Mouse (Mus musculus): ENCODE measurements around the gene Gna11. TPM values are rescaled to one million over a fixed set of nuclear protein-coding genes. Genes with fewer than 3 reads are reported as not detected.
A peak's percentile ranks its signal among the peaks of the same experiment; 100 is the strongest.

Gna11 gene
- total and polyA plus RNA-seq, 3 experiments: 46.6 to 68.0 (median 53.5) TPM

- intact Hi-C loops (cut with DNase I): no loop called here
- WGBS: 22% methylated on average over 9 of the region's 9 CpGs
- peaks cover 8% of the 10 kb centered on the region for H3K4me1 ChIP-seq (ENCODE audit: control insufficient read depth, insufficient read depth, low read length)
- DNase-seq: peak in 1 of 2 experiments; percentile 57
- H3K9ac ChIP-seq (ENCODE audit: low read depth, low read length): peak within 1 kb of the TSS; percentile 16; the same call in 1 of the 2 replicates
- no peaks in the 10 kb centered on the region for H3K79me2 ChIP-seq (replicated peaks; ENCODE audit: control insufficient read depth, insufficient read depth, low read length)
- H3K36me3 ChIP-seq (ENCODE audit: control insufficient read depth, insufficient read depth, low read length): no peaks in the 10 kb centered on the region
- no peaks in the 10 kb centered on the region for H3K27me3 ChIP-seq (ENCODE audit: control insufficient read depth, insufficient read depth, low read length)
- peak within 1 kb of the TSS; percentile 66 for H3K27ac ChIP-seq
- H3K4me3 ChIP-seq: peak within 1 kb of the TSS; percentile 16; the same call in 1 of the 2 replicates
- TF ChIP-seq POLR2A (IDR thresholded peaks at IDR 0.05; ENCODE audit: insufficient read depth, low read depth, low read length) (0 out of 2 replicates have a peak, but pooled peaks have one; percentile 13), CTCF (IDR thresholded peaks at IDR 0.05) (no peak), EP300 (IDR thresholded peaks at IDR 0.05; ENCODE audit: insufficient read depth, low read depth, low read length) (0 out of 2 replicates have a peak, but pooled peaks have one; percentile 14)
Measured at GRCm38 (mm10) chr10:81524051-81524605, 20.9 kb downstream of the Gna11 start, which contains the start of gene Gna15. Gna15 (minus strand) TSS chr10:81524225.

- Histone ChIP-seq H3K27me3 (ENCODE audit: control insufficient read depth, insufficient read depth, low read length) (no peaks in the 10 kb centered on the region), H3K36me3 (ENCODE audit: control insufficient read depth, insufficient read depth, low read length) (no peaks in the 10 kb centered on the region), H3K4me3 (no peak overlapping the region; the same call in 1 of the 2 replicates), H3K79me2 (replicated peaks; ENCODE audit: control insufficient read depth, insufficient read depth, low read length) (no peaks in the 10 kb centered on the region), H3K4me1 (ENCODE audit: control insufficient read depth, insufficient read depth, low read length) (peaks cover 8% of the 10 kb centered on the region), H3K27ac (peak overlapping the region; percentile 66), H3K9ac (ENCODE audit: low read depth, low read length) (peak overlapping the region; percentile 16; the same call in 1 of the 2 replicates)
- no peak for TF ChIP-seq CTCF (IDR thresholded peaks at IDR 0.05)
- no peak for TF ChIP-seq EP300 (IDR thresholded peaks at IDR 0.05; ENCODE audit: insufficient read depth, low read depth, low read length)
- no peak for TF ChIP-seq POLR2A (IDR thresholded peaks at IDR 0.05; ENCODE audit: insufficient read depth, low read depth, low read length)
- DNase-seq: peak in 1 of 2 experiments; percentile 15
- intact Hi-C loops (cut with DNase I): no loop called here
- 21% methylated on average over 19 of the region's 19 CpGs for WGBS
Measured at GRCm38 (mm10) chr10:81523570-81523969, 21.4 kb downstream of the Gna11 start.

GRCm38 (mm10) chr10:81523142-81523541 is 21.8 kb downstream of the Gna11 start:
- Histone ChIP-seq H3K4me3 (no peak overlapping the region), H3K4me1 (ENCODE audit: control insufficient read depth, insufficient read depth, low read length) (peaks cover 8% of the 10 kb centered on the region), H3K36me3 (ENCODE audit: control insufficient read depth, insufficient read depth, low read length) (no peaks in the 10 kb centered on the region), H3K27me3 (ENCODE audit: control insufficient read depth, insufficient read depth, low read length) (no peaks in the 10 kb centered on the region), H3K79me2 (replicated peaks; ENCODE audit: control insufficient read depth, insufficient read depth, low read length) (no peaks in the 10 kb centered on the region), H3K27ac (no peak overlapping the region), H3K9ac (ENCODE audit: low read depth, low read length) (no peak overlapping the region)
- DNase-seq: no peak
- intact Hi-C loops (cut with DNase I): no loop called here
- no peak for TF ChIP-seq EP300 (IDR thresholded peaks at IDR 0.05; ENCODE audit: insufficient read depth, low read depth, low read length)
- no peak for TF ChIP-seq POLR2A (IDR thresholded peaks at IDR 0.05; ENCODE audit: insufficient read depth, low read depth, low read length)
- no peak for TF ChIP-seq CTCF (IDR thresholded peaks at IDR 0.05)
- WGBS: 54% methylated on average over 6 of the region's 6 CpGs

- Histone ChIP-seq H3K4me3 (no peak overlapping the region), H3K4me1 (ENCODE audit: control insufficient read depth, insufficient read depth, low read length) (peaks cover 7% of the 10 kb centered on the region), H3K27ac (peak overlapping the region; percentile 58), H3K9ac (ENCODE audit: low read depth, low read length) (no peak overlapping the region), H3K36me3 (ENCODE audit: control insufficient read depth, insufficient read depth, low read length) (no peaks in the 10 kb centered on the region), H3K27me3 (ENCODE audit: control insufficient read depth, insufficient read depth, low read length) (no peaks in the 10 kb centered on the region), H3K79me2 (replicated peaks; ENCODE audit: control insufficient read depth, insufficient read depth, low read length) (no peaks in the 10 kb centered on the region)
- no peak for DNase-seq
- 34% methylated on average over 3 of the region's 3 CpGs for WGBS
- TF ChIP-seq CTCF (IDR thresholded peaks at IDR 0.05) (no peak), EP300 (IDR thresholded peaks at IDR 0.05; ENCODE audit: insufficient read depth, low read depth, low read length) (no peak), POLR2A (IDR thresholded peaks at IDR 0.05; ENCODE audit: insufficient read depth, low read depth, low read length) (no peak)
- intact Hi-C loops (cut with DNase I): loop anchor here (5.0 kb wide), 1 partner anchor 32 kb away; no protein-coding TSS in a partner anchor
Measured at GRCm38 (mm10) chr10:81519978-81520365, 25.0 kb downstream of the Gna11 start.

GRCm38 (mm10) chr10:81519227-81519977 is 25.6 kb downstream of the Gna11 start:
- Histone ChIP-seq H3K4me1 (ENCODE audit: control insufficient read depth, insufficient read depth, low read length) (peaks cover 6% of the 10 kb centered on the region), H3K4me3 (no peak overlapping the region), H3K27ac (peak overlapping the region; percentile 58), H3K79me2 (replicated peaks; ENCODE audit: control insufficient read depth, insufficient read depth, low read length) (no peaks in the 10 kb centered on the region), H3K27me3 (ENCODE audit: control insufficient read depth, insufficient read depth, low read length) (no peaks in the 10 kb centered on the region), H3K9ac (ENCODE audit: low read depth, low read length) (no peak overlapping the region), H3K36me3 (ENCODE audit: control insufficient read depth, insufficient read depth, low read length) (no peaks in the 10 kb centered on the region)
- intact Hi-C loops (cut with DNase I): loop anchor here (5.0 kb wide), 1 partner anchor 33 kb away; no protein-coding TSS in a partner anchor
- TF ChIP-seq EP300 (IDR thresholded peaks at IDR 0.05; ENCODE audit: insufficient read depth, low read depth, low read length) (0 out of 2 replicates have a peak, but pooled peaks have one; percentile 38), CTCF (IDR thresholded peaks at IDR 0.05) (no peak), POLR2A (IDR thresholded peaks at IDR 0.05; ENCODE audit: insufficient read depth, low read depth, low read length) (no peak)
- 50% methylated on average over 6 of the region's 6 CpGs for WGBS
- no peak for DNase-seq

Measured in heart, adult 2 months (tissue).